Mouse (Mus musculus) duodenum, adult 2 months (tissue): ENCODE results near the gene Gpr37. TPM values are rescaled to one million over a fixed set of nuclear protein-coding genes. Genes with fewer than 3 reads are reported as not detected.

Experiments
- polyA plus RNA-seq: library from polyadenylated mRNA; depleted of rRNA; stranded (reverse); fragments of >200 nt; gene quantifications from 2 replicates; pipeline ENCODE4 v1.2.3, GENCODE M21; 2012; ENCODE audit warnings: low replicate concordance; rRNA removed

Gpr37 gene
- polyA plus RNA-seq = 0.01 and 0.07 TPM in 2 replicates

DNA sequence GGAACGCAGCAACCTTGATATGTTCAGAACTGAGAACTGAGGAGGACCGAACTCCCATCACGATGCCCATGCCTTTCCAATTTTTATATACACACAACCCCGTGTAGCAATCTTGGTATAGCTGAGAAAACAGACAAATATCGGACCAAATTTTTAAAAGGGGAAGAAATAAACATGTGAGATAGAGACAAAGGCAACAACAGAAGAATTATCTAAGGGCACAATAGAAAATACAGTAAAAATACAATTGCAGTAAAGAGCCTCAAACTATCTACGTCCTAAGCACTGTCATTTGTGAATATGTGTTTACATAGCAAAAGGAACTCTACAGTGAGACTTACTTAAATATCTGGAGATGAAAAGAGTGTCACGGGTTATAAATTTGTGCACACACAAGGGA is at the start of gene Gpr37:
Gene Gpr37, minus strand, starts transcription at position 101 of the 400 bp plus-strand sequence.

Other genes starting within 250 kb of the Gpr37 start
- 0.62 and 0.65 TPM in 2 replicates for gene Pot1a, start 118.5 kb upstream of the Gpr37 start, polyA plus RNA-seq